Mouse (Mus musculus) E14TG2a.4 (cell line): ENCODE results near the gene Il27.

Experiments used
- CTCF ChIP-seq: conservative IDR thresholded peaks from 2 replicates; pipeline ENCODE4 v1.5.1; 2014; ENCODE audit warnings: low read length
- NANOG ChIP-seq: IDR thresholded peaks from 2 replicates; pipeline ENCODE4 v1.6.1; 2014; ENCODE audit warnings: borderline replicate concordance, low read length, mixed read lengths
- POU5F1 ChIP-seq: IDR thresholded peaks from 2 replicates; pipeline ENCODE4 v1.6.1; 2014; ENCODE audit warnings: low read length, borderline replicate concordance

- TF ChIP-seq CTCF, result no peak
- no peak for TF ChIP-seq NANOG
- no peak for TF ChIP-seq POU5F1
These were observed 39.9 kb downstream of the Il27 start for GRCm38 (mm10) chr7:126554796-126555195.
